Comparison of ENCODE assay signal across 21 mouse cellular contexts in the genomic region with DNA sequence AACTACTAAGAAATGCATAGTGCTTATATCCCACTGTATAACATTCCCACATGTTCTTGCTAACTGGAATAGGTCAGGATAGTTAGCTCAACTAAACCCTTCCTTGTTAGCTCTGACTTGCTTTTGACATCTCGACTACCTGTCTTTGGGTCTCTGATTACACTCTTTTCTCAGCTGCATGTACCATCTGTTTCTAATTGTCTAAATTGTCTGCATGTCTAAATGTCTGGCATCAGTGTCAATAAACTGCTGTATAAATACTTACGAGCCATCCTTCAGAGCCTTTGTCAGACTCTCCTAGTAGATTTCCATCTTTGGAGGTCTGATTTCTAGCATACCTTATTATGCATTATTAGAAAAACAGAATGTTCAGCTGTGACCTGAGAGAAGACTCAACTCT.
"Had no signal": no experiment of that assay in that cellular context is flagged by ENCODE, and none has a peak within 500 bp of the region (broad histone marks: within the 10 kb centered on the region; RNA-seq: fewer than 3 reads in every experiment).

No protein-coding gene starts in this region.

- H3K27me3 ChIP-seq: kidney, embryonic 15.5 days; limb, embryonic 12.5 days; limb, embryonic 15.5 days; liver, embryonic 12.5 days; liver, embryonic 15.5 days; lung, embryonic 15.5 days; megakaryocyte, embryonic 14.5 days; stomach, embryonic 15.5 days had no signal

- H3K36me3 ChIP-seq: kidney, embryonic 15.5 days; limb, embryonic 12.5 days; limb, embryonic 15.5 days; liver, embryonic 12.5 days; liver, embryonic 15.5 days; lung, embryonic 15.5 days; stomach, embryonic 15.5 days had no signal

- DNase-seq: kidney, adult 2 months; kidney, postnatal 14 days; kidney, postnatal 4 days; left cerebral cortex, postnatal 4 days; lung, adult 18-20 months; lung, postnatal 10 days; lung, postnatal 36 days; midbrain, embryonic 14.5 days; right cerebral cortex, adult 18-20 months; right cerebral cortex, postnatal 14 days; right cerebral cortex, postnatal 4 days; thymus, postnatal 36 days had no signal

- H3K9me3 ChIP-seq: kidney, embryonic 15.5 days; limb, embryonic 12.5 days; limb, embryonic 15.5 days; liver, embryonic 12.5 days; liver, embryonic 15.5 days; lung, embryonic 15.5 days; megakaryocyte, embryonic 14.5 days; stomach, embryonic 15.5 days had no signal

- H3K27ac ChIP-seq: kidney, embryonic 15.5 days; limb, embryonic 12.5 days; limb, embryonic 15.5 days; liver, embryonic 12.5 days; liver, embryonic 15.5 days; lung, embryonic 15.5 days; stomach, embryonic 15.5 days had no signal

- H3K9ac ChIP-seq: kidney, embryonic 15.5 days; limb, embryonic 12.5 days; limb, embryonic 15.5 days; liver, embryonic 12.5 days; liver, embryonic 15.5 days; lung, embryonic 15.5 days; stomach, embryonic 15.5 days had no signal

- ATAC-seq: liver, embryonic 12.5 days had no signal

- H3K4me3 ChIP-seq: kidney, embryonic 15.5 days; limb, embryonic 12.5 days; limb, embryonic 15.5 days; liver, embryonic 12.5 days; liver, embryonic 15.5 days; lung, embryonic 15.5 days; megakaryocyte, embryonic 14.5 days; stomach, embryonic 15.5 days had no signal

- H3K4me2 ChIP-seq: kidney, embryonic 15.5 days; limb, embryonic 12.5 days; limb, embryonic 15.5 days; liver, embryonic 12.5 days; liver, embryonic 15.5 days; lung, embryonic 15.5 days; midbrain, embryonic 11.5 days; stomach, embryonic 15.5 days had no signal

- H3K4me1 ChIP-seq: kidney, embryonic 15.5 days; limb, embryonic 15.5 days; liver, embryonic 12.5 days; liver, embryonic 15.5 days; lung, embryonic 15.5 days; stomach, embryonic 15.5 days had no signal
